Mouse (Mus musculus): ENCODE data around the gene Bmf. TPM values are rescaled to one million over a fixed set of nuclear protein-coding genes. Genes with fewer than 3 reads are reported as not detected.

Bmf gene
- total and polyA plus RNA-seq, 3 experiments: 2.9 to 7.0 (median 5.5) TPM

GRCm38 (mm10) chr2:118512418-118513377, 36.8 kb downstream of the Bmf start:
- 64% methylated on average over 16 of the region's 16 CpGs for WGBS
- intact Hi-C loops (cut with DNase I): no loop called here
- Histone ChIP-seq H3K9ac (ENCODE audit: low read depth, low read length) (no peak overlapping the region), H3K36me3 (ENCODE audit: control insufficient read depth, insufficient read depth, low read length) (no peaks in the 10 kb centered on the region), H3K4me1 (ENCODE audit: control insufficient read depth, insufficient read depth, low read length) (peaks cover 8% of the 10 kb centered on the region), H3K27me3 (ENCODE audit: control insufficient read depth, insufficient read depth, low read length) (no peaks in the 10 kb centered on the region), H3K79me2 (replicated peaks; ENCODE audit: control insufficient read depth, insufficient read depth, low read length) (no peaks in the 10 kb centered on the region), H3K4me3 (no peak overlapping the region), H3K27ac (peak overlapping the region; percentile 69)
- DNase-seq: peak in 1 of 2 experiments; percentile 41
- TF ChIP-seq CTCF (IDR thresholded peaks at IDR 0.05) (no peak), EP300 (IDR thresholded peaks at IDR 0.05; ENCODE audit: insufficient read depth, low read depth, low read length) (no peak), POLR2A (IDR thresholded peaks at IDR 0.05; ENCODE audit: insufficient read depth, low read depth, low read length) (no peak)

- WGBS: 47% methylated on average over 11 of the region's 11 CpGs
- Histone ChIP-seq H3K4me1 (ENCODE audit: control insufficient read depth, insufficient read depth, low read length) (peaks cover 8% of the 10 kb centered on the region), H3K9ac (ENCODE audit: low read depth, low read length) (no peak overlapping the region), H3K27me3 (ENCODE audit: control insufficient read depth, insufficient read depth, low read length) (no peaks in the 10 kb centered on the region), H3K36me3 (ENCODE audit: control insufficient read depth, insufficient read depth, low read length) (no peaks in the 10 kb centered on the region), H3K27ac (peak overlapping the region; percentile 69), H3K4me3 (no peak overlapping the region), H3K79me2 (replicated peaks; ENCODE audit: control insufficient read depth, insufficient read depth, low read length) (no peaks in the 10 kb centered on the region)
- peak; percentile 57 to 58 for DNase-seq
- intact Hi-C loops (cut with DNase I): loop anchor here (2.0 kb wide), 2 partner anchors 21 to 29 kb away; no protein-coding TSS in a partner anchor
- no peak for TF ChIP-seq EP300 (IDR thresholded peaks at IDR 0.05; ENCODE audit: insufficient read depth, low read depth, low read length)
Measured at GRCm38 (mm10) chr2:118511779-118512417, 37.6 kb downstream of the Bmf start.

GRCm38 (mm10) chr2:118510447-118511310, 38.8 kb downstream of the Bmf start:
- peak overlapping the region; percentile 17 for H3K27ac ChIP-seq
- WGBS: 59% methylated on average over 29 of the region's 29 CpGs
- TF ChIP-seq EP300 (IDR thresholded peaks at IDR 0.05; ENCODE audit: insufficient read depth, low read depth, low read length) (0 out of 2 replicates have a peak, but pooled peaks have one; percentile 20), POLR2A (IDR thresholded peaks at IDR 0.05; ENCODE audit: insufficient read depth, low read depth, low read length) (no peak), CTCF (IDR thresholded peaks at IDR 0.05) (no peak)
- peak; percentile 85 to 93 for DNase-seq
- H3K4me3 ChIP-seq: no peak overlapping the region
- no peaks in the 10 kb centered on the region for H3K36me3 ChIP-seq (ENCODE audit: control insufficient read depth, insufficient read depth, low read length)
- H3K9ac ChIP-seq (ENCODE audit: low read depth, low read length): no peak overlapping the region
- no peaks in the 10 kb centered on the region for H3K27me3 ChIP-seq (ENCODE audit: control insufficient read depth, insufficient read depth, low read length)
- intact Hi-C loops (cut with DNase I): loop anchor here (2.0 kb wide), 2 partner anchors 20 to 30 kb away; no protein-coding TSS in a partner anchor
- peaks cover 8% of the 10 kb centered on the region for H3K4me1 ChIP-seq (ENCODE audit: control insufficient read depth, insufficient read depth, low read length)
- no peaks in the 10 kb centered on the region for H3K79me2 ChIP-seq (replicated peaks; ENCODE audit: control insufficient read depth, insufficient read depth, low read length)

GRCm38 (mm10) chr2:118509688-118510446, 39.6 kb downstream of the Bmf start:
- no peak overlapping the region for H3K4me3 ChIP-seq
- 75% methylated on average over 8 of the region's 8 CpGs for WGBS
- no peaks in the 10 kb centered on the region for H3K27me3 ChIP-seq (ENCODE audit: control insufficient read depth, insufficient read depth, low read length)
- H3K36me3 ChIP-seq (ENCODE audit: control insufficient read depth, insufficient read depth, low read length): no peaks in the 10 kb centered on the region
- intact Hi-C loops (cut with DNase I): loop anchor here (2.0 kb wide), 2 partner anchors 19 to 31 kb away; no protein-coding TSS in a partner anchor
- no peak for DNase-seq
- no peak for TF ChIP-seq POLR2A (IDR thresholded peaks at IDR 0.05; ENCODE audit: insufficient read depth, low read depth, low read length)
- TF ChIP-seq CTCF (IDR thresholded peaks at IDR 0.05): no peak
- no peak for TF ChIP-seq EP300 (IDR thresholded peaks at IDR 0.05; ENCODE audit: insufficient read depth, low read depth, low read length)
- H3K9ac ChIP-seq (ENCODE audit: low read depth, low read length): no peak overlapping the region
- H3K79me2 ChIP-seq (replicated peaks; ENCODE audit: control insufficient read depth, insufficient read depth, low read length): no peaks in the 10 kb centered on the region
- peak overlapping the region; percentile 51; the same call in 1 of the 2 replicates for H3K27ac ChIP-seq
- H3K4me1 ChIP-seq (ENCODE audit: control insufficient read depth, insufficient read depth, low read length): peaks cover 8% of the 10 kb centered on the region

- H3K4me3 ChIP-seq: no peak overlapping the region
- H3K9ac ChIP-seq (ENCODE audit: low read depth, low read length): no peak overlapping the region
- peaks cover 4% of the 10 kb centered on the region for H3K4me1 ChIP-seq (ENCODE audit: control insufficient read depth, insufficient read depth, low read length)
- no peak overlapping the region for H3K27ac ChIP-seq
- no peaks in the 10 kb centered on the region for H3K79me2 ChIP-seq (replicated peaks; ENCODE audit: control insufficient read depth, insufficient read depth, low read length)
- WGBS: 56% methylated on average over 7 of the region's 7 CpGs
- H3K27me3 ChIP-seq (ENCODE audit: control insufficient read depth, insufficient read depth, low read length): no peaks in the 10 kb centered on the region
- intact Hi-C loops (cut with DNase I): no loop called here
- H3K36me3 ChIP-seq (ENCODE audit: control insufficient read depth, insufficient read depth, low read length): no peaks in the 10 kb centered on the region
- TF ChIP-seq CTCF (IDR thresholded peaks at IDR 0.05): no peak
- no peak for TF ChIP-seq POLR2A (IDR thresholded peaks at IDR 0.05; ENCODE audit: insufficient read depth, low read depth, low read length)
- TF ChIP-seq EP300 (IDR thresholded peaks at IDR 0.05; ENCODE audit: insufficient read depth, low read depth, low read length): no peak
- no peak for DNase-seq
Measured at GRCm38 (mm10) chr2:118507126-118507525, 42.4 kb downstream of the Bmf start.
